Mouse (Mus musculus): ENCODE results near the gene Tspan10.

- no peak for TF ChIP-seq EP300 (optimal IDR thresholded peaks at IDR 0.05)
- TF ChIP-seq CTCF (IDR thresholded peaks at IDR 0.05; ENCODE audit: low read depth), result 0 out of 2 replicates have a peak, but pooled peaks have one; percentile 9
These were observed 24.7 kb downstream of the Tspan10 start, which contains the start of gene Arl16 for GRCm38 (mm10) chr11:120467051-120467735.

Measured in stomach, postnatal 0 days (tissue).